Mouse (Mus musculus) G1E (cell line): ENCODE data around the gene Gna15. TPM values are rescaled to one million over a fixed set of nuclear protein-coding genes. Genes with fewer than 3 reads are reported as not detected.

ENCODE experiments used
- ATAC-seq: 2 replicates; pipeline ENCODE4 v1.8.0; 2016; ENCODE audit warnings: mild to moderate bottlenecking; ENCODE audit not compliant: insufficient number of reproducible peaks, poor library complexity, low FRiP score, severe bottlenecking; ENCODE audit errors: extremely low read depth
- DNase-seq: peaks from one replicate; pipeline ENCODE4 v3.0.0; 2012; ENCODE audit warnings: low spot score
- H3K27me3 ChIP-seq: 2 replicates; pipeline ENCODE4 v1.6.1; 2012; ENCODE audit warnings: mild to moderate bottlenecking, low read length, inconsistent platforms; ENCODE audit not compliant: insufficient read depth
- H3K36me3 ChIP-seq: replicated peaks from 2 replicates; pipeline ENCODE3; 2012; ENCODE audit warnings: mild to moderate bottlenecking, inconsistent platforms
- H3K4me1 ChIP-seq: 2 replicates; pipeline ENCODE4 v1.6.1; 2012; ENCODE audit warnings: low read depth, low read length, inconsistent platforms, mixed read lengths; ENCODE audit not compliant: insufficient read depth
- H3K4me3 ChIP-seq: 2 replicates; pipeline ENCODE4 v1.5.1; 2012; ENCODE audit warnings: low read depth, mild to moderate bottlenecking, inconsistent platforms, low read length, moderate library complexity, mixed read lengths
- H3K9me3 ChIP-seq: replicated peaks from 2 replicates; pipeline ENCODE4 v1.6.1; 2012; ENCODE audit warnings: inconsistent platforms
- CTCF ChIP-seq: IDR thresholded peaks from 2 replicates; pipeline ENCODE4 v1.5.1; 2012; ENCODE audit warnings: low read depth, low read length, inconsistent platforms, mixed read lengths
- GATA1 ChIP-seq: IDR thresholded peaks from 2 replicates; pipeline ENCODE4 v1.6.1; 2012; ENCODE audit warnings: borderline replicate concordance, low read length, inconsistent platforms, mixed read lengths
- GATA2 ChIP-seq: IDR thresholded peaks from 2 replicates; pipeline ENCODE4 v1.6.1; 2012; ENCODE audit warnings: low read depth, low read length, inconsistent platforms, borderline replicate concordance
- POLR2AphosphoS5 ChIP-seq: IDR thresholded peaks from 2 replicates; pipeline ENCODE4 v1.6.1; 2012; ENCODE audit warnings: low read depth, low read length, inconsistent platforms; ENCODE audit not compliant: insufficient replicate concordance
- TAL1 ChIP-seq: conservative IDR thresholded peaks from 2 replicates; pipeline ENCODE4 v1.6.1; 2012; ENCODE audit warnings: low read depth, low read length, inconsistent platforms, mixed read lengths
- polyA plus RNA-seq: library from polyadenylated mRNA; stranded (reverse); fragments of >175 nt; gene quantifications from 2 replicates; pipeline ENCODE4 v1.2.3, GENCODE M21; 2012
- total RNA-seq, 2 experiments: library from RNA; stranded (forward) in 1 of 2; stranded (reverse) in 1 of 2; fragments of 200-1000 nt in 1 of 2; fragments of >200 nt in 1 of 2; fragmentation: Nextera tagmentation in 1 of 2; gene quantifications; 2 replicates each; pipeline ENCODE4 v1.2.3; 2014 to 2017

The Gna15 gene
- total and polyA plus RNA-seq, 3 experiments, result 16.5 to 22.5 (median 20.1) TPM

DNA sequence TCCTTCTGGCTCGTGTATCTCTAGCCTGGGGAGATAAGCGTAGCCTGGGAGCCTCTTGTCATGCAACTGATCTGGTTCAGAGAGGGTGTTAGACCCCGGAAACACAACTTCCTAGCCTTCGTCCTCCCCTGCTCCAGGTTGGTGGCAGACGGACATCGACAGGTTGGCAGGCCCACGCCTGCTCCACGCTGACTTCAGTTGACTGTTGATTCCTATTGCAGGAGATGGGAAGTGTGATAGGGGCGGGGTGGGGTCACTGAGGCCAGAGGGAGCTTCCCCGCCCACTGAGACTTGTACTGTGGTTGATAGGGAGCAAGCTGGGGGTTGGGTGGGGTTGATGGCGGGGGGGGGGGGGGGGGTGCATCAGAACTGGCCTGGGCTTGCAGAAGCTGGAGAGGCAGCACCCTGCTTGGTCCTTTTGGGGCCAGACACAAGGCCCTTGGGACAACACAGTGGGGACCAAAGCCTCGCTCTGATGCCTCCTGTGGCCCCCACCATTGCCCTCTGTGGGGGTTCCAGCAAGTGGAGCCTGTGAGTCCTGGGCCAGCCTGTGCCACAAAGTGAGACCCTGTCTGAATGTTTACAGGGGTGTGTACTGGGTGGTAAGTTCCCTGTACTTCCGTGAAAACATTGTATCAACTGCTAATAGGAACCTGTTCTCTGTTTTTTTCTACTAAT, 1.1 kb upstream of the Gna15 start:
- H3K27me3 ChIP-seq, result no peaks in the 10 kb centered on the region
- H3K36me3 ChIP-seq, result peaks cover 51% of the 10 kb centered on the region
- peaks cover 61% of the 10 kb centered on the region for H3K4me1 ChIP-seq
- no peaks in the 10 kb centered on the region for H3K9me3 ChIP-seq
- ATAC-seq (peak; percentile 47), DNase-seq (peak; percentile 82)
- peak overlapping the region; percentile 67; the same call in 1 of the 2 replicates for H3K4me3 ChIP-seq
- TF ChIP-seq GATA1 (no peak), GATA2 (no peak)

DNA sequence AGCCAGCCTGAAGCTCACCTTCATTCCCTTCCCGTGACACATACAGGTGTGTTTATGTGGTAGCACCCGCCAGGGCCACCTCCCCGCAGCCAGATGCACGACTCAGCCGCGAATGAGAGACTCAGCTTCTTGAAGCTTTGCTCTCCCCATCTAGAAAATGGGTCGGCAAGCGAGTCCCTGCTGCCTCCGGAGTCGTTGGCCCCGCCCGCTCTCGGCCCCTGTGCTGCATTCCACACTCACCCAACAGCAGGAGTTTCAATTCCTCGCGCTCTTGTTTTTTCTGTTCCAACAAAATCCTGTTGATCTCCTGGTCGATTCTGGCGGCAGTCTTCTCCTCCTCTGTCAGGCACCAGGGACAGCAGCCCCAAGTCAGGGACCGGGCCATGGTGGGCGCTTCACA, 455 bp downstream of the Gna15 start:
- peak overlapping the region; percentile 73 for H3K4me3 ChIP-seq
- no peak for TF ChIP-seq CTCF
- TF ChIP-seq GATA1, result no peak
- TF ChIP-seq POLR2AphosphoS5, result no peak
- TF ChIP-seq TAL1, result no peak
- TF ChIP-seq GATA2, result no peak
- H3K36me3 ChIP-seq, result peaks cover 46% of the 10 kb centered on the region
- peaks cover 75% of the 10 kb centered on the region for H3K4me1 ChIP-seq
- no peaks in the 10 kb centered on the region for H3K9me3 ChIP-seq
- no peak for ATAC-seq
- DNase-seq, result no peak
- no peaks in the 10 kb centered on the region for H3K27me3 ChIP-seq

DNA sequence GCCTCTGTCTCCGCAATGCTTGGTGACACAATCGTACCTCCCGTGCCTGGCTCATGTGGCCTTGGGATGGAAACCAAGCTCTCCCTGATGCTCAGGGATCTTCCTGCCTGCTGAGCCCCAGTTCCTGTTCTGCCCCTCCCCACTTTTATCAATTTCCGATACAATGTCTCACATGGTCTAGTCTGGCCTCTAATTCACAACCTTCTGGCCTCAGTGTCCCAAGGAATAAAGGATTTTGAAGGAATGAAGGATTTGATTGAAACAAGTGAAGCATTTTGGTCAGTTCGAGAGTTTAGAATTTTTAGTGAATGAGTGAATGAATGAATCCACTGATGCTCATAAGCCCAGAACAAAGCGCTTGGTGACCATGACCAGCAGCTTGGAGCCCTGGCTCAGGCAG, 883 bp downstream of the Gna15 start:
- H3K4me3 ChIP-seq, result peak overlapping the region; percentile 73
- no peaks in the 10 kb centered on the region for H3K9me3 ChIP-seq
- no peak for ATAC-seq
- peaks cover 44% of the 10 kb centered on the region for H3K36me3 ChIP-seq
- no peak for DNase-seq
- peaks cover 78% of the 10 kb centered on the region for H3K4me1 ChIP-seq
- TF ChIP-seq POLR2AphosphoS5 (no peak), TAL1 (no peak), CTCF (no peak), GATA2 (no peak), GATA1 (no peak)
- no peaks in the 10 kb centered on the region for H3K27me3 ChIP-seq

DNA sequence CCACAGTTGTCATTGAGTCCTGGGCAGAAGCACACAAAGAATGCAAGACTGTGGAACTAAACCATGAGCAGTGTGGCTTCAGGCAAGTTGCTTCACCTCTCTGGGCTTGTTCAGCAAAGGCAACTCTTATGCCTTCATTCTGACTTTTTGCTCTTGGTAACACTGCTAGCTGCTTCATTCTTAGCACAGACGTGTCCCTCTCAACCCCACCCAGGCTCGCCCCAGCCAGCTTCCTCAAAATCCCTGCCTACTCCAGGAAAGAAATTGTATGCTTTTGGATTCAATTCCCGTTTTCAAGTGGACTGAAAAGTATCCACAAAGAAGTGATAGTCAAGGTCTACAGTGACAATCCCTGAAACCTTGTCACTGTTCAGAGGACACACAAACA, 4.1 kb downstream of the Gna15 start:
- H3K36me3 ChIP-seq, result peaks cover 47% of the 10 kb centered on the region
- DNase-seq (no peak), ATAC-seq (no peak)
- no peak for TF ChIP-seq GATA2
- TF ChIP-seq GATA1, result no peak
- no peak for TF ChIP-seq TAL1
- TF ChIP-seq POLR2AphosphoS5, result no peak
- no peak for TF ChIP-seq CTCF
- no peaks in the 10 kb centered on the region for H3K27me3 ChIP-seq
- H3K4me3 ChIP-seq, result no peak overlapping the region; the same call in 1 of the 2 replicates
- no peaks in the 10 kb centered on the region for H3K9me3 ChIP-seq
- H3K4me1 ChIP-seq, result peaks cover 77% of the 10 kb centered on the region

DNA sequence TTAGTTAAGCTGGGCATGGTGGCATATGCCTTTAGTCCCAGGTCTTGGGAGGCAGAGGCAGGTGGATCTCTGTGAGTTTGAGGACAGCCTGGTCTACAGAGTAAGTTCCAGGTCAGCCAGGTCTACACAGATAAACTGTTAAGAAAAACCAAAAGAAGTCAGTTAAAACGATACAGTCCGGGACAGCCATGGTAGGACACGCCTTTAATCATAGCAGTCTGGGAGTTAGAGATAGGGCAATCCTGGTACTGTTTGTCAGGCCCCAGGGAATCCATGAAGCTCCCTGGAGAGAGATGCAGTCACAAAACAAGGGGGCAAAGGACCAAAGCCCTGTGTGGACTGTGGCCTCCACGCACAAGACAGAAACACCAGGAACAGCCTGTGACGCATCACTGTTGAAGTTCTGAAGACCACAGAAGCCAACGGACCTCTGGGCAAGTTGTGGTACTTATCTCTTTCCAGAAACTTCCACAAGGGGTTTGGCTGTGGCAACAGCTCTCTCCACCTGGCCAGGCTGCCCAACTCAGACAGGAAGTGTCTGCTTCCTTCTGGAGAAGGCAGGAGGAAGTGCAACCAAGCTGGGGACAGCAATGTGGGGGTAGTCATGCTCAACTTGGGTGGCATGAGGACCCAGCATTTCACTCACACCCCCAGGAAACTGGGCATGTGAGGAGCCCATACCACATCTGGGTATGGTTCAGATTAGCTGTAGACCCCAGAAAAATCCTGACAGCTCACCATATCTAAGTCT, 4.6 kb downstream of the Gna15 start:
- Histone ChIP-seq H3K9me3 (peaks cover 2% of the 10 kb centered on the region), H3K4me1 (peaks cover 71% of the 10 kb centered on the region), H3K27me3 (no peaks in the 10 kb centered on the region), H3K4me3 (peak overlapping the region; percentile 37; the same call in 1 of the 2 replicates), H3K36me3 (peaks cover 53% of the 10 kb centered on the region)
- TF ChIP-seq GATA2 (no peak), CTCF (no peak), TAL1 (peak; percentile 47; the same call in 1 of the 2 replicates), POLR2AphosphoS5 (no peak), GATA1 (no peak)
- no peak for DNase-seq
- ATAC-seq, result peak; percentile 37

DNA sequence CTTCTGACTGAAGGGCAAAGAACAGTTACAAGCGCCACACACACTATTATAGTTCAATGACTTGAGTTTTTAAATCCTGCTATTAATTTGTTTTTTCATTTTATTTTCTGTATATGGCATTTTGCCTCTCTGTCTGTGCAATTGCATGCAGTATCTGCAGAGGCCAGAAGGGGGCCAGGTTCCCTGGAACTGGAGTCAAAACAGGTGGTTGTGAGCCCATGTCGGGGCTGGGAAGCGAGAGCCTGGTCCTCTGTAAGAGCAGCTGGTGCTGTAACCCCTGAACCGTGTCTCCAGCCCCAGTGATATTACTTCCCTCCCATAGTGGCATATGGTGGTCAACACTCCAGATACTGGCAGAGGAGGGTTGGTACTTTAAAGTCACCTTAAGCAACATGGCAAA, 5.5 kb downstream of the Gna15 start:
- H3K4me1 ChIP-seq, result peaks cover 62% of the 10 kb centered on the region
- no peak for TF ChIP-seq GATA1
- peak; percentile 56 for TF ChIP-seq CTCF
- peaks cover 10% of the 10 kb centered on the region for H3K9me3 ChIP-seq
- DNase-seq (peak; percentile 47), ATAC-seq (0 out of 2 replicates have a peak, but pooled peaks have one; percentile 40)
- peaks cover 61% of the 10 kb centered on the region for H3K36me3 ChIP-seq
- H3K4me3 ChIP-seq, result peak overlapping the region; percentile 22; the same call in 1 of the 2 replicates
- H3K27me3 ChIP-seq, result no peaks in the 10 kb centered on the region
